Comparison of ENCODE assay signal across 11 mouse cellular contexts in the genomic region with DNA sequence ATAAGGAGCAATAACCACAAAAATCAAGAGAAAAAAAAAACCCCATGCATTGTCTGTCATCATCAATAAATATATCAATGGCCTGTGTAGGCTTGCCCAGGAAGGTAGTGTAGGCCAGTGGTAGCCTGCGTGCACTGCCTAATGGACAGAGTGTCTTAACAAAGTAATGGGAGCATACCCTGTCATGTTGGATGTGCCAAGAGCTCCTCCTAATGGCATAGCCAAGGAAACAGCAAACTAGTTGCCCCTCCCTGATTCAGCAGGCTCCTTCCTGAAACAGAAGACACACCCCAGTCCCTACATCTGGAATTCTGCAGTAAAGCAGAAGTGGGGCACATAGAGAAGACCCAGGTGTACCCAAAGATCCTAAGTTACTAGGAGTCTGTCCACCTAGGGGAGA.
DNase-seq lines count a peak whose midpoint lies in the region; TF ChIP-seq lines count a peak whose summit lies in the region.
"Had no signal": no experiment of that assay in that cellular context is flagged by ENCODE, and none has a peak within 500 bp of the region (broad histone marks: within the 10 kb centered on the region; RNA-seq: fewer than 3 reads in every experiment).

No protein-coding gene starts in this region.

- no peaks in the 10 kb centered on the region for H3K27me3 ChIP-seq in kidney, adult 2 months (replicated peaks; ENCODE audit: control insufficient read depth, insufficient read depth, low read length)
- H3K27me3 ChIP-seq: forebrain, embryonic 12.5 days; heart, embryonic 13.5 days had no signal

- WGBS in kidney, adult 2 months = 76% methylated on average over 1 of the region's 1 CpGs

- peak; percentile 47 for TF ChIP-seq CTCF in kidney, adult 2 months (conservative IDR thresholded peaks at IDR 0.05; ENCODE audit: insufficient read depth, insufficient read length, low read depth, low read length)

- H3K4me1 ChIP-seq in kidney, adult 2 months (ENCODE audit: control insufficient read depth, insufficient read depth, low read length) = no peaks in the 10 kb centered on the region
- H3K4me1 ChIP-seq: forebrain, embryonic 12.5 days; heart, embryonic 13.5 days had no signal

- no peak overlapping the region for H3K4me3 ChIP-seq in kidney, adult 2 months (ENCODE audit: insufficient read depth, low read depth, low read length)
- H3K4me3 ChIP-seq: forebrain, embryonic 12.5 days; heart, embryonic 13.5 days had no signal

- no peaks in the 10 kb centered on the region for H3K36me3 ChIP-seq in kidney, adult 2 months (ENCODE audit: control insufficient read depth, insufficient read depth, low read length)
- H3K36me3 ChIP-seq: forebrain, embryonic 12.5 days; heart, embryonic 13.5 days had no signal

- no peak for TF ChIP-seq POLR2A in kidney, adult 2 months (IDR thresholded peaks at IDR 0.05; ENCODE audit: low read depth, low read length)

- peak; percentile 7 for DNase-seq in adrenal gland, postnatal 14 days
- DNase-seq in adrenal gland, adult 8-10 months = no peak
- peak; percentile 37 for DNase-seq in kidney, adult 2 months
- no peak for DNase-seq in kidney, adult 8-10 months
- DNase-seq in 3T3-L1 (ENCODE audit: low read depth, low spot score) = peak; percentile 6
- peak; percentile 18 for DNase-seq in embryo, embryonic 10.5 days (ENCODE audit: low spot score)
- no peak for DNase-seq in spleen, postnatal 14 days (ENCODE audit: low spot score in 2 of 2)
- DNase-seq in spleen, adult 12 weeks (ENCODE audit: low spot score) = no peak
- DNase-seq: thymus, postnatal 36 days had no signal

- H3K27ac ChIP-seq in kidney, adult 2 months (ENCODE audit: insufficient read depth, low read depth, low read length) = no peak overlapping the region
- H3K27ac ChIP-seq: forebrain, embryonic 12.5 days; heart, embryonic 13.5 days had no signal

Comparison
In these comparisons a context has a peak if more than half of its experiments do, and no peak if none do; other contexts are left out.
1. DNase-seq: peak in adrenal gland, postnatal 14 days (single experiment), kidney, adult 2 months (single experiment), 3T3-L1 (single experiment) and embryo, embryonic 10.5 days (single experiment); none in adrenal gland, adult 8-10 months (single experiment), kidney, adult 8-10 months (0 of 2), spleen, postnatal 14 days (0 of 2) and spleen, adult 12 weeks (single experiment).